Mouse (Mus musculus): ENCODE results near the gene Trio.

DNA sequence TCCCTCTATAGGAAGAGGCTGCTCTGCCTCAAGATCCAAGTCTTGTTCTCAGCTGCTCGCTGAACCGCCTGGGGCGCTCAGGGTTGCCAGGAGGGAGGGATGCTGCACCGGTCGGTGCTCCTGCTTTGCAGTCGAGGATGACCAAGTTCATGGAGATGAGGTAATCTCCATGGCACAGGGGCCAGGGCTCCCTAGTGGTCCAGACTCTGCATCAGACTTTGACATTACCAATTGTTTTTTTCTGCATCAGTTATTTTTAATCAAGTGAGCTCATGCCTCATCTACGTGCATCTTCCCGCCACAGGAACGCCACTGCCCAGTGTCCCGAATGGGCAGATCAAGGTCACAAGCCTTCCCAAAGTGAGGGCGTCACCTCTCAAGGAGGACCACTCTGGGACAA, 239.2 kb downstream of the Trio start:
- TF ChIP-seq CTCF (IDR thresholded peaks at IDR 0.05; ENCODE audit: low read depth, low read length) = no peak
- TF ChIP-seq TAL1 (conservative IDR thresholded peaks at IDR 0.05; ENCODE audit: low read depth, low read length) = no peak
- no peak for TF ChIP-seq GATA1 (IDR thresholded peaks at IDR 0.05; ENCODE audit: borderline replicate concordance, low read length)
- TF ChIP-seq GATA2 (IDR thresholded peaks at IDR 0.05; ENCODE audit: borderline replicate concordance, low read depth, low read length) = no peak
- TF ChIP-seq POLR2AphosphoS5 (IDR thresholded peaks at IDR 0.05; ENCODE audit: insufficient replicate concordance, low read depth, low read length) = no peak

Measured in G1E (cell line).